Mouse (Mus musculus) T-cell, adult 2 months (primary cell): ENCODE data around the gene Gm45717.
A peak's percentile ranks its signal among the peaks of the same experiment; 100 is the strongest.

Source experiments
- DNase-seq: peaks from one replicate; pipeline ENCODE4 v3.0.0; 2022; ENCODE audit warnings: low spot score

The Gm45717 gene

DNA sequence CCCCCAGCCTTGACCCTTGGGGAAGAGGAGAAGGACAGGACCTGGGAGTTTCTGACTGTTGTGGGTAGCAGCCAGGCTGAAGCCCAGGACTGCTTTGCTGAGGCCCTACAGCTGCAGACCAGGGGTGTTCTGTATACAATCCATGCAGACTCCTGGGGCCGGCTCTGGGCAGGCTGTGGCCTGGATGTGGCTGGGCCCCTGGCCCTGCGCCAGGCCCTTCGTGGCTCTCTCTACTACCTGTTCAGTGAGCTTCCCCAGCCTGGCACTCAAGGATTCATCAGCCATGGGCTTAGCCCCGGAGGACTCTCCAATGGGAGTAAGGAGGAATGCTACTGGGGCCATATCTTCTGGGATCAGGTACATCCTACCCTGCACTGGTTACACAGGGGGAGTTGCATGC is 12.4 kb downstream of the Gm45717 start:
- no peak for DNase-seq

DNA sequence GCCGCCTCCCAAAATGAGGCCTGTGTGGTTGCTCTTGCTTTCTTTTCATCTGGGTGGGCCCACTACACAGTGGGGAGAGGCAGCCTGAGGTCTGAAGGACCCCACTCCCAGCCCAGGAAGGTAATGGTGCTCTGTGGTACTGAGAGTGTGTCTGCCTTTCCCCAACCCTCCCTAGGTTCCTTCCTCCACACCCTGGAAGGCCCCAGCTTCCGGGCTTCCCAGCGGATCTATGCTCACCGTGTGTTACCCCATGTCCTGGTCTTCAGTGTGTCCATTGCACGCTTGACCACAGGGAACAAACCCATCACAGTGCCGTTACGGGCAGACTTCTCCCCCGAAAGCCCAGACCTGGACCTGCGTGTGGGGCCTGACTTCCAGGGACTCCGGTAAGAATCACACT is 12.9 kb downstream of the Gm45717 start:
- DNase-seq = no peak

DNA sequence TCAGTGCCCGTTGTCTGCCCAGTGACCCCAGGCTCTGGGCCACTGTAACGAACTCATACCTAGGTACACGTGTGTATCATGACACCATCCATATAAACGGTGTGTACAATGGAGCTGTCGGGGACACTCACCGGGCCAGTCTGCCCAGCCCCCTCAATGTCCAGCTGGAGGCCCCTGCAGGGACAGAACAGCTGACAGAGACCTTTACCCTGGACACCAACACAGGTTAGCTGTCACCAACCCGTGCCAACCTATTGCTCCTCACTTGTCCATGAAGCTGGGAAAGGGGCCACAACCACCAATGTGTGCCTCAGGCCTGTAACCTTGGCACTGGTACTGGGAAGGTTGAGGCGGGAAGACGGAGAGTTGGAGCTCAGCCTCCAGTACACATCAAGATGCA is 13.4 kb downstream of the Gm45717 start:
- no peak for DNase-seq

DNA sequence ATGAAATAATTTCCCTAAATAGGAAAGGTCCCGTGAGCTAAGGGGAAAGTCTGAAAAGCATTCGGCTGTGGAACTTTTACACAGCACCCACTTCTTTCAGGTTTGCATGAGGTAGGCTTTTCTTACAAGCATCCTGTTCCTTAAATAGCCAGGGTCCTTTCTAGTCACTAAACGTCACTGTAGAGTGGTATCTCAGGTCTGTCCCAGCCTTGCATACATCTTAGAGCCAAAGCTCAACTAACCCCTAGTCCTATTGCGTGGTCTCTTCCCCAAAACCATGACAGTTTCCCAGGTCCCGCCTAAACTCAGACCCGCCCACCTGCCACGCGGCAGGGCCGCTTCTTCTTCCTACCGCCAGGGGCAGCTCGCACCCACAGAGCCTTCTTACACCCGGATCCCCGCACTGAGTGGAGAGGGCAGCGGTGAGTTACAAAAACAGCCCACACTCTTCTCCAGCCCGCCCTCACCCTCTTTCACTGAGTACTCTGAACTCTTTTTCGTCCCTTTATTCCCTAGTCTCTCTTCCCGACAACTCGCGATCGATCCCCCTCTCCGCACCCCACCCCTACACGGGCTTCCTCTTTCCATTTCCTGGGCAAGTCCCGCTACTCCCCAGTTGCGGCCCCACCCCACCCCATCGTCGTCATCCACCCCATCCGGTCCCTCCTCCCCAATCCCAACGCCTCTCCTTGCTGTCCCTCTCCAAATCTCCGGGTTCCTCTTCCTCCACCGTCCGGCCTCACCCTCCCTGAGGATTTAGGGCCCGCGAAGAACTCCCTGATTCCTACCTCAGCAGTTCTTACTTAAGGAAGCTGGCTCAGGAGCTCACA is 14.3 kb downstream of the Gm45717 start, which contains the start of gene Pgghg:
Gene Pgghg (plus strand): TSS at position 170 of the 830 bp plus-strand sequence.
- peak; percentile 77 for DNase-seq

DNA sequence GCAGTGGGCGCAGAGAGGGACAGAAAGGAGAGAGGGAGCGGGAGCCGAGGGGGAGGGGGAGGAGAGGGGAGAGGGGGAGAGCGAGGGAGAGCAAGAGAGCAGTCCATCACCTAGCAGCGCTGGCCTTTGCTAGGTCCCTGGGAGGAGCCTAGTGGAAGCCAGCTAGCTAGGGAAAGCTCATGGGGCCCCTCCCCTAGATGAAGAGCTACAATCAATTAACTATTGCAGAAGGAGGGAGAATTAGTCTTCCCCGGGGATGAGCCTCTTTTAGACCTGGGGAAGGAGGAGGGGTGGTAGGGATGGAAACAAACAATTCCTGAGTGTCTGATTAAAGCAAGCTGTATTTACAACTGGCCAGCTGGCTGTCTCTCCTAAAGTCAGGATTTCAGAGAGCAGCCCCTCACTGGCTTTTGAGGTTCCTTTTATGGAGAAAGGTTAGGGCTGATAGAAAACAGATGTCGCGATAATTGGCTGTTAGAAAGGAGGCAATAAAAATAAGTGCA is 16.0 kb downstream of the Gm45717 start:
- DNase-seq = no peak

DNA sequence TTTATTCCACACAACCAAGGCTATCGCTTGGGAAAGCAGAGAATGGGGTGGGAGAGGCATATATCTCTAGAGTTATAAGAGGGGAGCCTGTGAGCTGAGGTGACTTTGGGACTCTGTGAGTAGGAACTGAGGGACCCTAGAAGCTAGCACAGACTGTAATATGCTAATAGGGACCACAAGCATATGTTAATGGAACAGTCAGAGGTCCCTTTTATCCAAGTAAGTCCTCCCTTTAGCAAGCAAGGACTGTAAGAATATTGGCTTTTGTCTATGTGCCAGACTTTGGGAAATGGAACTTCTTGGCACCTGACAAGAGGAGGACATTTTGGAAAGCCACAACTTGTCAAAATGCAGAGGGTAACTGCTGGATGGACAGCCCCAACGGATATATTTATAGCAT is 16.8 kb downstream of the Gm45717 start:
- DNase-seq = no peak

DNA sequence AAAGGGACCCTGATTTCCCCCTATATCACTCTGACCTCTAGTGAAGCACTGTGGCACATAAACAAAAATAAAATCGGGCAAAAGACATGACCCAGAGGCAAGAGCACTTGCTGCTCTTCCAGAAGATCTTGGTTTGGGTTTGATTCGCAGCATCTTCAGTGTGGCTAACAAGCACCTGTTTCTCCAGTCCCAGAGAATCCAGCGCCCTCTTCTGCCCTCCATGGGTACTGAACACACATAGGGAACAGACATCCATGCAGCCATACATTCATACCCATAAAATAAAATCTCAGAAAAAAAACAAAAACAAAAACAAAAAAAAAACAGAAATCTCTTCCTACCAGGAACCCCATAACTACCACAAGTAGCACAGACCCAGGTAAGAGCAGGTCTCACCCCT is 17.3 kb downstream of the Gm45717 start:
- DNase-seq = no peak

DNA sequence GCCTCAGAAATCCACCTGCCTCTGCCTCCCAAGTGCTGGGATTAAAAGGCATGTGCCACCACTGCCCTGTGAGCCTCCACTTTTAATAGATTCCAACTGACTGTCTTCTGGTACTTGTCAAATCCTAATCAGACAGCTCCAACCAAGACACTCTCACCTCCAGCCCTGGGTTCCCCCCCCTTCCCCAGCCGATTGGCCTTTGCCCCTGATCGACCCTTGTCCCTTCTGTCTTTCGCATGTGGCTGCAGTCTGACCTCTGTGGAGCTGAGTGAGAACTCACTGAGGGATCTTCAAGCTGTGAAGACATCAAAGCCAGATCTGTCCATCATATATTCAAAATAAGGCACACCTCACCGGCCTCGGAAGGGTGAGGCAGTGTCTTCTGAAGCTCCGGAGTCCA is 28.6 kb downstream of the Gm45717 start:
- no peak for DNase-seq

DNA sequence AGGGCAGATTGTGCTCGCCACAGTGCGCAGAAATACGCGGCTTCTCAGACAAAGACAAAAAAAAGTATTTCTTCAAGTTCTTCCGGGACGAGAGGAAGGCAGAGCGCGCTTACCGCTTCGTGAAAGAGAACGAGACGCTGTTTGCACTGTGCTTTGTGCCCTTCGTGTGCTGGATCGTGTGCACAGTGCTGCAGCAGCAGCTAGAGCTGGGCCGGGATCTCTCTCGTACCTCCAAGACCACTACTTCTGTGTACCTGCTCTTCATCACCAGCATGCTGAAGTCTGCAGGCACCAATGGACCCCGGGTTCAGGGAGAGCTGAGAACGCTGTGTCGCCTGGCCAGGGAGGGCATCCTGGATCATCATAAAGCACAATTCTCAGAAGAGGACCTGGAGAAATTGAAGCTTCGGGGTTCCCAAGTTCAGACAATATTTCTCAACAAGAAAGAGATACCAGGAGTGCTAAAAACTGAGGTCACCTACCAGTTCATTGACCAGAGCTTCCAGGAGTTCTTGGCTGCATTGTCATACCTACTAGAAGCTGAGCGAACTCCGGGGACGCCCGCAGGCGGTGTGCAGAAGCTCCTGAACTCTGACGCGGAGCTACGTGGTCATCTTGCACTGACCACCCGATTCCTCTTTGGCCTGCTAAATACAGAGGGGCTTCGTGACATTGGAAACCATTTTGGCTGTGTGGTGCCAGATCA is 32.5 kb downstream of the Gm45717 start:
- DNase-seq = no peak

DNA sequence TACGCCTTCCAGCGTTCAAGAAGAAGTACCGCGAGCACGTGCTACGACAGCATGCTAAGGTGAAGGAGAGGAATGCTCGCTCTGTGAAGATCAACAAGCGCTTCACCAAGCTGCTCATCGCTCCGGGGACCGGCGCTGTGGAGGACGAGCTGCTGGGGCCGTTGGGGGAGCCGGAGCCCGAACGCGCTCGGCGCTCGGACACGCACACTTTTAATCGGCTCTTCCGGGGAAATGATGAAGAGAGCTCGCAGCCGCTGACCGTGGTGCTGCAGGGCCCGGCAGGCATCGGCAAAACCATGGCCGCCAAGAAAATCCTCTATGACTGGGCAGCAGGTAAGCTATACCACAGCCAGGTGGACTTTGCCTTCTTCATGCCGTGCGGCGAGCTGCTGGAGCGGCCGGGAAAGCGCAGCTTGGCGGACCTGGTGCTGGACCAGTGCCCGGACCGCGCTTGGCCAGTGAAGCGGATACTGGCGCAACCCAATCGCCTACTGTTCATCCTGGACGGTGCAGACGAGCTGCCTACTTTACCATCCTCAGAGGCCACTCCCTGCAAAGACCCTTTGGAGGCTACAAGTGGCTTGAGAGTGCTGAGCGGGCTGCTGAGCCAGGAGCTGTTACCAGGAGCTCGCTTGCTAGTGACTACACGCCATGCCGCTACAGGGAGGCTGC is 33.2 kb downstream of the Gm45717 start:
- DNase-seq = no peak

DNA sequence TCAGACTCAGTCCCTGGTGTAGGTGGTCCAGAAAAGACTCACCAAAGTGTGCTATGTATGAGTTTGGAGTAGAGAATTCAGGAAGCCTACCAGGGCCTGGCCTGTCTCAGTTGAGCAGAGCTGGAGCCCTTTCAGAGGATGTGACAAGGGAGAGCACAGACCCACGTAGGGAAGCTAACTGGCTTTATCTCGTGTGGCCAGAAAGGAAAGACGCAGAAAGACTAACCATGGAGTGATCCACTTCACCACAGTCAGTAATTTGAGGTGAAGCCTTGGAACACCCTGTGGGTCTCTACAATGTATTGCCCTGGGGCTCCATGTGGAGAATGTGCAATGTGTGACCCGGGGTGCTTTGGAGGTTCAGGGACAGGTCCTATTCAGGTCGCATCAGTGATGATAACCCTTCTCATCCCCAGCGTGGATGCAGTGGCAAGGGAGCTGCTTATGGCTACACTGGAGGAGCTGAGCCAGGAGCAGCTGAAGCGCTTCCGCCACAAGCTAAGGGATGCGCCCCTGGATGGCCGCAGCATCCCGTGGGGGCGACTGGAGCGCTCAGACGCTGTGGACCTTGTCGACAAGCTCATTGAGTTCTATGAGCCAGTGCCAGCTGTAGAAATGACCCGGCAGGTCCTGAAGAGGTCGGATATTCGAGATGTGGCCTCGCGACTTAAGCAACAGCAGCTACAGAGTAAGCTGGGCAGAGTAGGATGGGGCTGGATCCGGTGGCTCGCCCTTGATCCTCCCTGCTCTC is 34.3 kb downstream of the Gm45717 start:
- DNase-seq = no peak

DNA sequence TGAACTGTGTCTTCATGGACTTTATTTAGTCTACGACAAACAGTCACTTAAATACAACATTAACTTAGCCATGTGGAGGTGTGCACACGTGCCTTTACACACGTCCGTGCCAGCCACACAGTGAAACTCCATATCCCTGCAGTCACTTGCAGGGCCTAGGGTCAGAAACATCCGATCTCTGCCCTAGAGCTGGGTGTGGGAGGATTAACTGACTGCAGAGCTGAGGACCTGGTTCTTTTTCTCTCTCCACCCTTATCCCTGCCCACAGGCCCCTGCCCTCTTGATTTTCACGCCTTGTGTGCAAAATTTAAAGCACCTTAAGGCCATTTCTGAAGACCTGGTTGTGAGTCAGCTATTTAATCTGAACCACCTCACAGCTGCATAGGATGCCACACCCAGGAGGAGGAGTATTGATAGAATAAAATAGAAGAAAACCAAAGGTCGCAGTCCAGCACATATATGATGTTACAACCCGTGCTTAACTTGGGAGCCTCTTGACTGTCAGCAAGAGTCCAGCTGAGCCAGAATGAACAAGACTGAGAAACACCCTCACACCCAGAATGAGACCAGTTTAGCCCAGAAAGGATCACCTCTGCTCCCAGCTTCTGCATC is 35.2 kb downstream of the Gm45717 start, which contains the start of gene Nlrp6:
Gene Nlrp6 (plus strand): TSS at position 485 of the 612 bp plus-strand sequence.
- no peak for DNase-seq

DNA sequence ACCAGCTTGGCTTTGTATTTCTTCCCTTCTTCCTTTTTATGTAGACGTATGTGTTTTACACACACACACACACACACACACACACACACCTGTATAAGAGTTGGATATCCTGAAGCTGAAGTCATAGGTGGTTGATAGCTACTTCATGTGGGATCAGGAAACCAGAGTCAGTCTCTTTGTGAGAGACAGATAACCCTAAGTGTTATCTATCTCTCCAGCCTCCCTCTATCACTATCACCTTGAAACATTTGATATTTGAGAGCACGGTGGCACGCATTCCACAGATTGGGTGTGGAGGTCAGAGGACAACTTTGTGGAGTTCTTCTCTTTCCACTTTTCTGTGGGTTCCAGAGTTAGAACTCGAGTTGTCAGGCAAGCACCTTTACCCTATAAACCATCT is 35.8 kb downstream of the Gm45717 start:
- DNase-seq = no peak

DNA sequence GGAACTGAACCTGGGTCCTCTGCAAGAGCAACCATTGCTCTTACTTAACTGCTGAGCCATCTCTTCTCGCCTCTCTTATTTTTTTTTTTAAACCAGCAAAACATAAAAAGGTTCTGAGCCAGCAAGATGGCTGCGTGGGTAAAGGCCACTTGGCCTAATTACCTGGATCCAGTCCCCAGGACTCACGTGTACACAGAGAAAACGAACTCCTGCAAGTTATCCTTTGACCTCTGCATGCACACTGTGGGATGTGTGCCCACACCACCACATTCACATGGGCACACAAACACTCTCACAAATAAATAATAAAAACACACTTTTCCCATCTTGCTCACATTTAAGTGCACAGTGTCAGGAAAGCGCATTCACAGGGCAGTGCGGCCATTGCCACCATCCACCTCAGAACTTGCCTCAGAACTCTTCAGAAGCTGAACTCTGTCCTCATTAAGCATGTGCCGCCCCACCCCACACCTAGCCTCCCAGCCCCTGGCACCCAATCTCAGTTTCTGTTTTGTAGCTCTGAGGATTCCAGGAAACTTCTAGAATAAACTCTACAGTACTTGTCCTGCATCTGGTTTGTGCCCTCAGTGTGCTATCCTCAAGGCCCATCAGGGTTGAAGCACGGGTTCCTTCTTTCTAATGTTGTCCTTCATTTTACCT is 41.6 kb downstream of the Gm45717 start:
- no peak for DNase-seq

DNA sequence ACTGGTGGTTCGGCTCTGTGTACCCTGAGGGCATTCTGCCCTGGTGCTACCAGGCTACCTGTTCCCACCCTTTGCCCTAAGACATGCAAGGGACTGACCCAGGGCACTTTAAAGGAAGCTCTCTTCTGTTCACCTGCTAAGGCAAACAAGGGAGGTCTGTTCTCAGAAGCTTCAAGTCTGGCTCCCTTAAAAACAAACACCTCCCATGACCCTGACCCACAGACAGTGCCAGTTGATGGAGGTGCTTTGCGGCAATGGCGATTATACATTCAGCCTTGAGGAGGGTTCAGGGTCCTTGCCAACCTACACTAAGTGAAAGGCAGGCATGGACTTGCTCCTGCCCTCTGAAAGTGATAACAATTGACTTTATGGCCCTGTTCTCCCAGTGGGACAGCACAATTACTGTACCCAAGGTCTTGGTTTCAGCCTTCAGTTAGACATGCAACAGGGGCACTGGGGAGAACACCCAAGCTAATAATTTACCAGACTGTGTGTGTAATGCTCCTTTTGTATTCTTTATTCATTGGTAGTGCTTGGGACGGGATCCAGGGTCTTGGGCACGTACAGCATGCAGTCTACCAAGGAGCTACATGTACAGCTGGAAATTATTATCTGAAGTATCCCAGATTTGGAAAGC is 42.8 kb downstream of the Gm45717 start:
- DNase-seq = no peak

DNA sequence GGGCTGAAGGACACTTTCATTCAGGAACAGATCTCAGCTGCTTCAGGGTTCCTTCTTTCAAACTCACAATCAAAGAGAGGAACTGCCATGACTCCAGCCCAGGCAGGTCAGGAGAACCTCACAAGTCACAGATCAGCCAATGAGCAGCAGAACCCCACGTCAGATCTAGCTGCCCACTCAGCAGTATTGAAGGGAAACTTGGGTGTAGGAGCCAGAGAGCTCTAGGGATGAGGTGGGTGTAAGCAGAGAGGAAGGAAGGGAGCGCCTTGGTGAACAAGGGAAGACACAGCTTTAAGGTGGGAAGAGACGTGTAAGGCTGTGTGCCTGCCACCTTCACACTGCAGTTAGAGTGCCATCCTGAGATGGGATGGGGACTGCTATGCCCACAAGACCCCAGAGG is 43.4 kb downstream of the Gm45717 start:
- DNase-seq = no peak

DNA sequence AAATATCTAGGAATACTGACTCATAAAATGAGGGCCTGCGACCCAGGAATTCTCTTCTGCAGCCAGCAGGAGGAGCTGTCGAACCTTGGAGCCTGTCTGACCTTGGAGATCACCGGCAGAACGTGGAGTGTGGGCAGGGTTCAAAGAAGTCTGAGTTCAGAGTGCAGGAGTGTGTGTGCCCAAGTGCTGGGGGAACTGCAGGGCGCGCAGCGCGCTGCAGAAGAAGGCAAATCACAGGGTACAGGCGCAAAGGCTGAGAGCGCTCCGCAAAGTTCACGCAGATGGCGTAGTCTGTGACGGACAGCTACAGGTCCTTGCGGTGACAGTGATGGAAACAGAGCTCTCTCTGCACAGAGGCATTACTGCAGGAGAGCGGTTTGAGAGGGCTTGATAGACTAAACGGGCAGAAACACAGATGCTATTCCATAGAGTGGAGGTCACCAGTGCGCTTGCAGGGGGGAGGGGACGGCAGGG is 47.1 kb downstream of the Gm45717 start:
- DNase-seq = peak; percentile 62

DNA sequence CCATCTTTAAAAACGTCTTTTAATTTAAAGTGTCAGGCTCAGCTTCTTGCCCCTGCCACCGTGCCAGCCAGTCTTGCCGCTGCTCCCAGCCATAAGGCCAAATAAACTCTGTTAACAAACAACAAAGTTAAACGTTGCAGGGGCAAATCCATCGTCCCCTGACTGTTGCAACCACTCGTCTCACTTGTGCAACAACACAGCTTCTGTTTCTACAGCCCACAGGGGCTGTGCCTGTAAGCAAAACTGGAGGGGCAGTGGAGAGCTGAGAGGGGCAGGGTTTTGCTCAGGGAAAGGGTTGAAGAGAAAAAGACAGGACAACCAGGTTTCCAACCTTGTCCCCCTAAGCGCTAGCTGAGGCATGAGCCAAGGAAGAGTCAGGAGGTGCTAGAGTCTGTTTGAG is 47.6 kb downstream of the Gm45717 start:
- no peak for DNase-seq

DNA sequence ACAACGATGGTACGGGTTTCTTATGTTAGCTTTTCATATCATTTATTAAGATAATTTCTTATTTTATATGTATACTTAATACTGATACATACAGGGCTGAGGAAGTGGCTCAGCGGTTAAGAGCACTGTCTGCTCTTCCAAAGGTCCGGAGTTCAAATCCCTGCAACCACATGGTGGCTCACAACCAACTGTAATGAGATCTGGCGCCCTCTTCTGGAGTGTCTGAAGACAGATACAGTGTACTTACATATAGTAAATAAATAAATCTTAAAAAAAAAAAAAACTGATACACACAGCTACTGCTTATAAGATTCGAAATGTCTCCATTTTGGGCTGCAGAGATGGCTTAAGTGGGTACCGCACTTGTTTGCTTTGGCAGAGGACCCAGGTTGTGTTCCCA is 48.0 kb downstream of the Gm45717 start:
- DNase-seq = no peak

DNA sequence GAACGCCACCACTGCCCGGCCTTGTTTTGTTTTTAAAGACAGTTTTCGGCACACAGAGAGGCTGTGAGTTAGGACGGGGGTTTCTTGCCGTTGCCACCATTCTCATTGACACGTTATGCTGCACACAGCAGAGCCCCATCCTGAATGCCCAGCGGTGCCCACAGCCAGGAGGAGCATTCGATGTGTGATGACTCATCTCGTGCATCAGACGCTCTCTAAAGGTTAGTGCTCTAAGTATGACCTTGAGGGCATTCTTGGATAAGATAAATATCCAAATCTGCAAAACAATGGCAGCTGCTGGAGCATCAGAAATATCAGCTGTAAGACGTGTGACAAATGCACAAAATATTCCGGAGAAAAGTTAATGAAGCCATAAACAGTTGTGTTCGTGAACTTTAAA is 48.6 kb downstream of the Gm45717 start:
- DNase-seq = no peak
